Mouse (Mus musculus): Measurements from ENCODE around the gene Gm43302.
"Not testable (repeated sequence)": the region's sequence is repeated elsewhere in the genome, so short reads cannot be mapped to it uniquely, and the experiment has no call there.

DNA sequence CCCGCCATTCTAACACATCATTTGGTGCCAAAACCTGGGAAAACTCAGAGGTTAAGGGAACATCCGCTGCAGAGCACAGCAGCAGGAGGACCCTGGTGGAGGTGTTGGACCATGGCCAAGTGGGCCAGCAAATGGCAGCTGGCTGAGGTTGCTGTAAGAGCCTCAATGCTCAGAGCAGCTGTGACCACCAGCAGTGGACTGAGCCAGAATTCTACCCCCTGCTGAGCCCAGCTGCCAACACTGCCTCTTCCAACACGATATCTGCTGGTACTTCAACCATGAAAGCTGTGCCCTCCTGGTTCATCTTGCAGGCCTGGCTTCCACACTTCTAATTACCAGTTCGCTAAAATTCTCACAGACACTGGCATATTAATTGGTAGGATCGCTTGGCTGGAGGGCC, 52.5 kb downstream of the Gm43302 start:
- TF ChIP-seq MAFK (IDR thresholded peaks at IDR 0.05; ENCODE audit: borderline replicate concordance, low read depth, low read length); TAL1 (IDR thresholded peaks at IDR 0.05; ENCODE audit: low read length); ZKSCAN1 (IDR thresholded peaks at IDR 0.05; ENCODE audit: low read depth, low read length); NELFE (IDR thresholded peaks at IDR 0.05; ENCODE audit: low read depth, low read length); E2F4 (IDR thresholded peaks at IDR 0.05; ENCODE audit: borderline replicate concordance, low read depth, low read length); POLR2A (IDR thresholded peaks at IDR 0.05; ENCODE audit: control insufficient read depth in 1 of 2, insufficient read depth in 1 of 2, low read depth in 1 of 2, low read length in 2 of 2, poor library complexity in 1 of 2); CTCF (IDR thresholded peaks at IDR 0.05 in 2 of 3, conservative IDR thresholded peaks at IDR 0.05 in 1 of 3; ENCODE audit: control insufficient read depth in 1 of 3, insufficient read depth in 1 of 3, low read depth in 2 of 3, low read length in 3 of 3, poor library complexity in 1 of 3, severe bottlenecking in 1 of 3); KAT2A (conservative IDR thresholded peaks at IDR 0.05; ENCODE audit: low read depth, low read length): not testable (repeated sequence)
